Mouse (Mus musculus) ovary, postnatal 10 days (tissue): Measurements from ENCODE around the gene Sept8.
"Not testable (repeated sequence)": the region's sequence is repeated elsewhere in the genome, so short reads cannot be mapped to it uniquely, and the experiment has no call there.

ENCODE experiments used
- DNase-seq: peaks from one replicate; pipeline ENCODE4 v3.0.0; 2022; ENCODE audit warnings: low spot score

The Sept8 gene

DNA sequence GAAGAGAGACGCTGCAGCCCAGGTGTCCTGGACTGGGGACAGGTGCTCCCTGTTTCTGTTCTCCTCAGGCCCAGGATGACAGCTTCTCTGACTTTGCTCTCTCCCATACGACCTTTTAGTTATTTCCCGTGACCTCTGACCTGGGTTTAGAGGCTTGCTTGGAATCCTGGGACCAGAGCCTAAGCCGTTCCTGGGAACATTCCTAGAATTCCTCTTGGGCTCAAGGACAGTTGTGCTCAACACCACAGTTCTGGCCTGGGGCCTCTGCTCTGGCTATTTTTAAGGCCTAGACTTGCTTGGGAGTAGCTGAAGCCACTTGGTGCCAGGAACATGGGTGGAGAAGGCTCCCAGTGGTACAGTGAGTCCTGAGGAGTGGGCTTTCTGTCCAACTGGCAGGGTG, 6.4 kb downstream of the Sept8 start:
- DNase-seq, result no peak

DNA sequence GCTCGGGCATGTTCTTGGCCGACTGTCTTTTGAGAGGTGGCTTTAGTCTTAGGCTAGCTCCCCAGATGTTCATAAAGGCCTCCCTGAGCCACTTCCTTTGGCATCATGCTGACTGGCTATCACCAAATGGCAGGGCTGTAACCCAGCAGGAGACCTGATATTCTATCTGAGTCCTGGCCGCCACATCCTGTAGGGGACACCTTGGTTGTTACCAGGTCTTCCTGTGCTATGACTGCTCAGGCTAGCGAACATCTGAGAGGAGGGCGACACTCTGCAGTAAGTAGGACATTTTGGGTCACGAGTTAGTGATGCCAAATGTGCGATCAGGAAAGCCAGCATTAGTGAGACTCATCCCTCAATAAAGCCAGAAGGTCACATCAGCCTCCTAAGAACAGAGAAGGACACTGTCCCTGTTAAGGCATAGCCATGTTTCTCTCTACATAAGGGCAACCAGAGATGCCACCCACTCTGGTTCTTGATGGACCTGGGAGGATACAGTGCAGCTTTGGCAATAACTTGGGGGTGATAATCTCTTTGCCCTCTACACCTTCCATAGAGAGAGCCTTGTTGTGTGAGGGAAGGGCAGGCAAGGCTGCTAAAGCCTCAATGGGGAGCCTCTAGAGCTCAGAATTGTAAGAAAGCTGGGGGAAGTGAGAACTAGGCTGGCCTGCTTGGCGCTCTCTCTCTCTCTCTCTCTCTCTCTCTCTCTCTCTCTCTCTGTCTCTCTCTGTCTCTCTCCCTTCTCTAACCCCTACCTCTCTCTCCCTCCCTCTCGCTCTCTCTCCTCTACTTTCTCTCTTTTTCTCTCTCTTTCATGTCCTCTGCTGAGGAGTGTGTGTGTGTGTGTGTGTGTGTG, 9.6 kb downstream of the Sept8 start:
- no peak for DNase-seq

- no peak for DNase-seq
These were observed 10.1 kb downstream of the Sept8 start for GRCm38 (mm10) chr11:53529253-53529557.

DNA sequence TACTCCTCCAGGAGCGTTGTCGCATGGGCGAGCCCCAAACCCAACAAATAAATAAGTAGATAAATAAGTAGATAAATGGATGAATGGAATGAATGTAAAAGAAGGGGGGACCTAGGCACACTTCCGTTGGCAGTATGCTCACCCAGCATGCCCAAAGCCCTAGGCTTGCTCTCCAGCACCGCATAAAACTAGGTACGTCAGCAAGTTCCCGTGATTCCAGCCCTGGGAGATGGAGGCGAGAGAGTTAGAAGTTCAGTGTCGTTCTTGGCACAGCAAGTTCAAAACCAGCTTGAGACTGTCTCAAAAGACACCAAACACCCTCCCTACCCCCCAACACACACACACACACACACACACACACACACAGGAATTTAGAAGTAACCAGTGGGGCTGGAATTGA, 10.9 kb downstream of the Sept8 start:
- no peak for DNase-seq

- DNase-seq, result no peak
These were observed 12.6 kb downstream of the Sept8 start for GRCm38 (mm10) chr11:53531578-53532230.

GRCm38 (mm10) chr11:53532231-53532620, 13.2 kb downstream of the Sept8 start:
- no peak for DNase-seq

DNA sequence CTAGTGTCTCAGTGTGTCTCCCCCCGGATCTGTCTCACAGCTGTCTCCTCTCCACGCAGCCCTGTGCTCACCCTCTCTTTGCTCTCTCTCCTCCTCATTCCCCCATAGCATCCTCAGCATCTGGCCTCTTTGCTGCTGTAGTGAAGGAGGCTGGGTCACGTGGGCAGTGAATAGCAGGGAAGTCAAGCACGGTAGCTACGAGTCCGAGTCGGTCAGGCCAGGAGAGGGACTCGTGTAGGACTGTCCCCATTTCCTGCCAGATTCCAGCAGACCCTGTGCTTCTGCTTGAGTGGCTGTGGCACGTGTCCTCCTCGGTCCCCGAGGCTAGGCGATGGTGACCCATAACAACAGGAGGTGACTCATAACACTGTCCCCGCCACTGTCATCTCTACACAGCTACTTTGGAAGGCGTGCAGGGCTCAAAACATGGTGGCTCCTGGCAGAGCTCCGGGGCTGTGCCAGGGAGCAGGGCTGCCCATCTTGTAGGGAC, 20.0 kb downstream of the Sept8 start:
- no peak for DNase-seq

DNA sequence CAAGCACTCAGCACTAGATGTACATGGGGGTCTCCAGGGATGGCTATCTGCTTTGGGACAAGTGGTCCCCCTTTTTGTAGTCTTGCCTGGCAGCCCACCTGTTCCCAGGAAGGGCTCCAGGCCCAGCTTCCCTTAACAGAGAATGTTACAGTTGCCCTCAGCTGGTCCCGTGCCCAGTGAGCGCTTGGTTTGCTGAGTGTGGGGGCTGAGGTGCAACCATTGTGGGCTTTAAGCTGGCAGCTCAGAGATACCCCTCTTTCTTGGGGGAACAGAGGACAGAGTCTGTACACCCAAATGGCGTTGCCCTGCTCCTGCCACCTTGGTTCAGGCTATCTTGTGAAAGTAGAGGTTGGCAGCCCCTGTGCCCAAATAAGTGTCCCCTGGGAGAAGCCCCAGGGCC, 21.3 kb downstream of the Sept8 start:
- no peak for DNase-seq

DNA sequence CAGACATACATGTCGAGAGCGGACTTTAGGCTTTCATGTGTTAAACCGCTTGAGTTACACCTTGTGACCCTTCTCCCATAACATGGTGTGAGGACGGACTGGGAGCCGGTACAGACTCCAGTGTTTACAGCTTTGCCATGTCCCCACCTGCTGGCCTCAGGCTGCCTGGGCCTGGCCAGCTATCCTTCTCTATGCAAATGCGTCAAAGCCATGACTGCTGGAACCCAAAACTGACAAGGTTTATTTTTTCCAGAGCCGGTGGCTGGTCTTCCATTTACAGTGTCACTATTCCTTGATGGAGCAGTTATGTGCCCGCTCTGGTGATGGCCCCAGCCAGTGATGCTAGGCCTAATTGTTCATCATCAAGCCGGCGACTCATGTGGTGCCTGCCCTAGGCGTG, 22.2 kb downstream of the Sept8 start:
- DNase-seq, result no peak

DNA sequence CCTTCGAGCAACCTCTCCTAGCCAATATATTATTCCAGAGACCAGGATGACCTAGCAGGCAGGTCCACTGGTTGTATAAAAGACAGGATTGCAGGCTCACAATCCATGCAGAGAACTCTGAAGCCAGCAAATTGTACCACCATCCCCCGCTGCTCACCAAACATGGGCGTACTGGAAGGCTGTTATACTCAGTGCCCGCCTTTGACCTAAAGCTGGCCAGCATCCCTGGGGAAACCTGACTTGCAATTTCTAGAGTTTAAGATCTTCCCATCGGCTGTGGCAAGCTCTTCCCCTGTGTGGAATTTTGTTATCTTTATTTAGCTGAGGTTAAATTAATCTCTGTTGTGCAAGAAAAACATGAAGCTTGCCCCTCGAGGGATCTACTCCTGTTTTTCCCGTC, 24.0 kb downstream of the Sept8 start:
- DNase-seq, result no peak

- no peak for DNase-seq
These were observed 27.2 kb downstream of the Sept8 start for GRCm38 (mm10) chr11:53546271-53546670.

GRCm38 (mm10) chr11:53547566-53547965, 28.5 kb downstream of the Sept8 start:
- no peak for DNase-seq

DNA sequence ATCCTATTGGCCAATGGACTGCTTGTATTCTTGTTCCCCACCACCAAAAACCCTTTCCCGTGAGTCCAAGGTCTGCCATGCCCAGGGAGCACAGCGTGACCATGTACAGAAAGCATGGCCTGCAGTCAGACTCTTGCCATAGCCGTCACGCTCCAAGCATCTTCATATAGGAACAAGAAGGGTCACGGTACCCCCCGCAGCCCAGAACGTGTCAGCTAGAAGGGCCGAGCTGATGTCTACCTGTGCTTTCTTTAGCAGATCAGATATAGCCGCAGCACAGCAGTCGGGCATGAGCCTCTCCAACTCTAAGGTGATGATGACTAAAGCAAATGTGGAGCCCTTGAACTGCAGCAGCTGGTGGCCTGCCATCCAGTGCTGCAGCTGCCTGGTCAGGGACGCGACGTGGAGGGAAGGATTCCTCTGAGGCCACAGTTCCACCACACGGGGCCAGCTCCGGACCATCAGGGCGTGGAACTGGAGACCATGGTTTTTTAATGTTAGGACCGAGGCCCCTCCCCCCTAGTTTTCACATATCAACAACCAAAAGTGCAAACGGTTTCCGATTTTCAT, 29.1 kb downstream of the Sept8 start:
- DNase-seq, result no peak

DNA sequence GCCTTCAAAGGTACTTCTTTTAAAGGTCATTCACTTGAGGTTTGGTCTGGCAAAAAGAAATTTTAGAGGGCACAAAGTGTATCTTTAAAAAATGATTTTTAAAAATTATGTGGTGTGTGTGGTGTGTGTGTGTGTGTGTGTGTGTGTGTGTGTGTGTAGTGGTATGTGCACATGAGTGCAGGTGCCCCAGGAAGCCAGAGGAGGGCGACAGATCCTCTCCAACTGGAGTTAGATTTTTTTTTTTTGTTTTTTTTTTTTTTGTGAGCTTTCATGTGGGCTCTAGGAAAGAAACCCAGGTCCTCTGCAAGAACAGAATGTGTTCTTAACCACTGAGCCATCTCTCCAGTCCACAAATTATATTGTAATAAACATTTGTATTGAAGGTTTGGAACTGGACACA, 31.7 kb downstream of the Sept8 start:
- DNase-seq, result no peak

- no peak for DNase-seq
These were observed 32.7 kb downstream of the Sept8 start for GRCm38 (mm10) chr11:53551754-53552153.

DNA sequence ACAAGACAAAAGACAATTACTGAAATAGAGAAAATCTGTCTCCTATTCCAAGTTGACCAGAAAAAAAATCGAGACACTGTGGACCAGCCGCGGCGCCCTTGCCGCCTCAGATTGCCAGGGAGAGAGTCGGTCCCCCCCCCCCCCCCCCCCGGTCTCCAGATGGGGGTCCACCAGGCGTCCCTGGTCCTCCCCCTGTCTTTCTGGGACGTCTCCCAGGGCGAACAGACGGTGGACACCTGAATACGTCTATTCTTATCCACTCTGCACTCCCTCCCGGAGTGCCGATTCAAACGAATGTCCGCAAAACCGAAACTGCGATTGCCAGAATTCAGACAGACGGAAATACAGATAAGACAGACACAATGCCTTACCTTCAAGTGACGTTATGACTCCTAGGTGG, 37.5 kb downstream of the Sept8 start:
- DNase-seq, result not testable (repeated sequence)

DNA sequence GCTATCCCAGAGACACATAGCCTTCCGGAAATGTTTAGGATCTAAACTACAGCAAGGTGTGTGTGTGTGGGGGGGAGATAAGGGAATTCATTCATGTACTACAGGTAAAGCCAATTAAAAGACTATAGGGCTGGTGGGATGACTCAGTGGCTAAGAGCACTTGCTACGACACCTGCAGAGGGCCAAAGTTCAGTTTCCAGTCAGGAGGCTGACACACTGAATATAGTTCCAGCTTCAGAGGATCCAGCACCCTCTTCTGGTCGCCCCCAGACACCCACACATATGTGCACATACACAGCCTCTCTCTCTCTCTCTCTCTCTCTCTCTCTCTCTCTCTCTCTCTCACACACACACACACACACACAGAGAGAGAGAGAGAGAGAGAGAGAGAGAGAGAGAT, 38.9 kb downstream of the Sept8 start:
- not testable (repeated sequence) for DNase-seq

DNA sequence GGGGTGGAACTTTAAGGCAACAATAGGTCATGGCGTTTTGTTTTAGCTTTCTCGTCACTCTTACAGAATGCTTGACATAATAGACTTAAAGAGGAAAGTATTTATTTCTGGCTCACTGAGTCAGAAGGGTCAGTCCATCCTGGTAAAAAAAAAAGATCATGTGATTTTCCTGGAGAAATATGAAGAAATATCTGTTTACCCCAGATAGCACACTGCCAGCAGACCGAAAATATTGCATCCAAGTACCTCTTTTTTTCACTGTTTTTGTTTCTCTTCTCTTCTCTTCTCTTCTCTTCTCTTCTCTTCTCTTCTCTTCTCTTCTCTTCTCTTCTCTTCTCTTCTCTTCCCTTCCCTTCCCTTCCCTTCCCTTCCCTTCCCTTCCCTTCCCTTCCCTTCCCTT, 40.9 kb downstream of the Sept8 start:
- DNase-seq, result not testable (repeated sequence)

GRCm38 (mm10) chr11:53561986-53562385, 42.9 kb downstream of the Sept8 start:
- no peak for DNase-seq

- no peak for DNase-seq
These were observed 47.6 kb downstream of the Sept8 start for GRCm38 (mm10) chr11:53566646-53567045.

DNA sequence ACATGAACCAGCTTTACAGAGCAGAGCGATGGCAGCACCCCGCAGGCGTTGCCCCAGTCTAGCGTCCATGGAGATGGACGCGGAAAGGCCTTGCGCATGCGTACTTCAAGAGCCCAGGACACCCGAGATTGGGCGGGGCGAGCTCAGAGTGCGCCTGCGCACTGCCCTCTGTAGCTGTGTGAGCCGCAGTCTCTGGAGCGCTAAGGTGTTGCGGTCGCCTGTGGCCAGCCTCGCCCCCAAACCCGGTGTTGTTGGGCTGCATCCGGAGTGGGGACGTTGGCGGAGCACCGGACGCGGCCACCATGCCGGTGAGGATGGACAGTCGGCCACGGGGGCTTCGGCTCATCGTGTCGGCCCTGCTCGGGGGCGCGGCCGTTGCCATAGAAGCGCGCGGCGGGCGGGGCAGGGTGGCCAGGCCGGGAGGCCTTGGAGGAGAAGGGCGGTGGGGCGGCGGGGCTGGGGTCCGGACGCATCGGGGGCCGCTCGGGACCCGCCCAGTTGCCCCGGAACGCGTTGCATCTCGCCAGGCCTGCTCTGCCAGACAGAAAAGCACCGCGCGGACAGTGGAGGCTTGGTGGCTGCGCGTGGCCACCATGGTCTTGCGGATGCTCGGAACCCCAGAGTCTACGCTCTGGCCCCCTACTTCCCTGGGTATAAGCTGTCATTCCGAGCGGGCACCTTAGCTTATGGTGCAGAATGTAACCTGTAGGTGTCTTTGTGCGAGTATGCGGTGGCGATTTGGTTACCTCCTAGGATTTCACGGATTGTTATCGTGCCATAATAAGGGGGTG, 48.4 kb downstream of the Sept8 start, which contains the start of gene Kif3a:
TSS of gene Kif3a (plus strand) at position 156 of the 791 bp plus-strand sequence.
- peak; percentile 78 for DNase-seq

GRCm38 (mm10) chr11:53580562-53580961, 61.5 kb downstream of the Sept8 start:
- DNase-seq, result no peak
